Mouse (Mus musculus) R1 (cell line): ENCODE measurements around the gene Tpmt.

Source experiments
- DNase-seq: peaks from one replicate; pipeline ENCODE4 v3.0.0-alpha.2; 2018; ENCODE audit warnings: low read depth, low spot score

The Tpmt gene

DNA sequence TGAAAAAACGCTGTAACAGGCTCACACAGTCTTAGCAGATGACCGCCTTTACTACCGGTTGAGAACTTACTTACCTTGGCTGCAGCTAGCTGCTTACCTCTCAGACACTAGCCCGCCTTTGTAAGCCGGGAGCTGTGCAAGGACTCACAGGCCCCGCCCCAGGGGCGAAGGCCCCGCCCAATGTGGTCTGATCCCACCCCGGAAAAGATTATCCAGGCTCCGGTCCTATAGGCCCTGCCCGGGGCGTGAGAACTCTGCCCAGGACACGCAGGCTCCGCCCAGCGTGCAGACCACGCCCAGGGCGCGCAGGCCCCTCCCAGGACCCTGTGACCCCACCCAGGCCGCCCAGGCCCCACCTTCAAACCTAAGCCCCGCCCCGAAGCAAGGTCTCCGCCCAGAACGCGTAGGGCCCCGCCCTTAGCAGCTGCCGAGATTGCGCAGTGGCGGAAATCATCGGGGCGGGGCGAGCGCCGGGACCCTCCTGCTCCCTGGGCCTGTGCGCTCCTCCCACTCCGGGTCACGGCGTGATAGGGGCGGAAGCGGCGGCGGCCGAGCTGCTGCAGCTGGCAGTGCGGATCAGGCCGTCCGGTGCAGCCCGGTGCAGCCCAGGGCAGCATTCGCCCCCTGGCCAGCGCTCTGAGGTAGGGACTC lies 1.4 kb downstream of the Tpmt start, which contains the start of gene Kdm1b:
Gene Kdm1b (plus strand): TSS at position 470 of the 651 bp plus-strand sequence.
- DNase-seq = peak; percentile 98

DNA sequence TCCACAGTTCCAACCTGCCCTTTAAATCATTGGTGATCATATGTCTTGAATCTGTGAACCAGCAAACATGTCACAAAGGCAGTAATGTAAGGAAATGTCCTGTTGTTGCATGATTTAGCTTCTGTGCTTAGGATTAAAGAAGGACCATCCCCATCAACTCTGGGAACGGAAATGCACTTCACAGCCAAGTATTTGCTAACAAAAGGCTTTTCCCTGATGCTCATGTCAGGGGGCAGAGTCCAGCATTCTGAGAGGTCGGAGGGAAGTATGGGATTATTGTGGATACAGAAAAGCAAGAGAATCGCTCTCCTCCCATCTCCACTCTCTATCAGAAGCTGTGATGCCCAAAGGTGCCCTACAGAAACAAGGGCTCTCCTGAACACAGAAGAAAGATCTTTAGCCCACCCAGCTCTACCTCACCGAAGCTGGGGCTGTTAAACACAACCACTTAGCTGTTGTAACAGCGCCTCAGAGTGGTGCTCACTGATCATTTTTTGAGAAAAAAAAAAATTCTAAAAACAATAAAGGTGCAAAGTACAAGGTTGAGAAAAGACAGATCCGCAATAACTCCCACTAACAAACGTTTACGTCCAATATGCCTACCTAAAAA lies 2.4 kb downstream of the Tpmt start:
- no peak for DNase-seq

DNA sequence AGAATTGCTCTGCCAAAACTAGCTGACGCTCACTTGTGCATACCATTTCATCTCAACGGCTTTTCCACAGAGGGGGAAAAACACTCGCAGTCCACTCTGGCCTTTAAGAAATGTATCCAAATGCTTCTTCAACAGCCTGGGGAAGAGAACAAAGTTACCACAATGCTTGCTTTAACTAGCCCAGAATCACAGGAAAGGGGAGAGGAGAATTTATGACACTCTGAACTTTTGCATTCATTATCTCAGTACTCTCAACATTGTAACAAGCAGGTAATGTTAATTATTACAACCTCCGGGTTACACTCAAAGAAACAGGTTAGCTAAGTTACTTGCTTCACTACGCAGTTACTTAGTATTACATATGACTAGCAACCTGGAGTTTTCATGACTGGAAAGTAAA lies 4.5 kb downstream of the Tpmt start:
- no peak for DNase-seq

DNA sequence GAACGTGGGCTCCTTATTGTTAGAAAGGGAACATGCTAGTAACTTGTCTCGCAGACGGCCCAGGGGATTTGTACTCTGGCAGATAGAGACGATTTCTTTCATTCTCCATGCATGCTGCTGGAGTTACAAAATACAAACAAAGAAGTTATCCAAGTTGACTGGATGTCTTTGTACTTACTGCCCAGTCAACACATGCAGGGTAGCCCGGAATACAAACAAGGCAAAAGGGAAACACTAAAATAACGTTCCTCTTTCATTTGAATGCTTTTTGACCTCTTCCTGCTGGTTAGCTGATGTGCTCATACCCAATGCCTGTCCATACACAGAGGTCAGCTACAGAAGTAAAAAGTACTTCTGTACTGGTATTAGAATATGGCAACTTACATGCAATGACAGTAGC lies 6.6 kb downstream of the Tpmt start:
- DNase-seq = no peak

DNA sequence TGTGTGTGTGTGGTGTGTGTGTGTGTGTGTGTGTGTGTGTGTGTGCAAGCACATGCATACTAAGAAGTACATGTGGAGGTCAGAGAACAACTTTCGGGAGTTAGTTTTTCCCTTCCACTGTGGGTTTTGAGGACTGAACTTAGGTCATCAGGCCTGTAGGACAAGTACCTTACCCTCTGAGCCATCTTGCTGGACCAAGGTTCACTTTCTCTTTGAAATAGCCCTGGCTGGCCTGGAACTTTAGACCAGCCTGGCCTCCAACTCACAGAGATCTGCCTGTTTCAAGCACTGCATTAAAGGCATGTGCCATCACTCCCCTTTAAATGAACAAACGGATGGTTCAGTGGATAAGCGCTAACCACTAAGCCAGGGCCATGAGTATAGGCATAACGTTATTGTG lies 10.9 kb downstream of the Tpmt start:
- DNase-seq = no peak

DNA sequence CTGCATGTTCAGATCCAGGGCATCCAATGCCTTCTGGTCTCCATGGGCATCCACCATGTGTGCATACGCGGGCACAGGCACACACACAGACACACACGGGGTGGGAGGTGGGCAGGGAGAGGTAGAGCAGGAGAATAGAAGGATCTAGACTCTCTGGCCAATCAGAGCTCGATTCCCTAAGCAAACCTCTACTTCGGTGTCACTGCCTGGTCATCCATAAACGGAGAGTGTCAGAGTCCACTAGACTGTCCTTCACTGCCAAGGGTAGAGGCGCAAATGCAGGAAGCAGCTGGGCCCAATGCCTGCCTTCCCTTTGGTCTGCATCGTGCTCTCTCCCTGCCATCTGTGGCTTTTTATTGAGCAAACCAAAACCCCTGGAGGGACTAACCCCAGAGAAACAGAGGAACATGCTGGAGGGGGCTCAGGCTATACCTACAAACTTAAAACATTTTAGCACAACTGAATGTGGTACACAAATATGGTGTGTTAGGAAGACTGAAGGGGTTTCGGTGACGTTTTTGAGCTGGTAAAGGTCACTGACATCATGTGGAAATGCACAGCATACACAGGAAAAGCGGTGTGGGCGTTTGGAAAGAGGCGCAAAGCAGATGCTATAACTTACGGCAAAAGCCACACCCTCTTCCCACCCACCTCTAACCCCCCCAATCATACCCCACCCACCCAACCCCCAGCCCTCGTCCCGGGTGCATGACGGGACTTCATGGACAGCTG lies 14.0 kb downstream of the Tpmt start:
- no peak for DNase-seq

DNA sequence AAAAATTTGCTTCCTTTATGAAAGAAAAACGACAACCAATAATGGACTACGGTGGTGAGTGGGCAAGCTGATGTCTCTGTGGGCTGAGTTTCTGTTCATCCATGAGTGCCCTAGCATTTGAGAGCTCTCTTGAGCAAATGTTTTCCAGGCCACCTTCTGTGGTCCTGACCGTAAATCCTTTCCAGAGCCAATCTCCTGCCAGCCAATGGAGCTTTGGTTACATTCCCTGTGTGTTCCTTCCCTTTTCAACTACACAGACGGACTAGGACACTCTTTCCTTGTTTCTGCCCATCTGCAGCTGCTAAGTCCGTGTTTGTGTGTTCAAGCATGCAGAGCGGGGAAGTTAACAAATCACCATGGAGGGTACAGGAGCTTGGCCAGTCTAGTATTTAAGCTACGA lies 23.7 kb downstream of the Tpmt start:
- DNase-seq = no peak

DNA sequence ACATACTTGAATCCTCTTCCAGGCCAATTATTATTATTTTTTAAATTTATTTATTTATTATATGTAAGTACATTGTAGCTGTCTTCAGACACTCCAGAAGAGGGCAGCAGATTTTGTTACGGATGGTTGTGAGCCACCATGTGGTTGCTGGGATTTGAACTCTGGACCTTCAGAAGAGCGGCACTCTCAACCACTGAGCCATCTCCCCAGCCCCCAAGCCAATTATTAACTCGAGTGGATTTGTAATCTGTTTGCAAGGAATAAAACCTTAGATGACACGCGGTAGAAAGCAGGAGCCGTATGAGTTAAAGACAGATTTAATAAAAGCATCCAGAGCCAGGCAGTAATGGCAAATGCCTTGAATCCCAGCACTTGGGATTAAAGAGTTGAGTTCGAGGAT lies 24.8 kb downstream of the Tpmt start:
- no peak for DNase-seq

DNA sequence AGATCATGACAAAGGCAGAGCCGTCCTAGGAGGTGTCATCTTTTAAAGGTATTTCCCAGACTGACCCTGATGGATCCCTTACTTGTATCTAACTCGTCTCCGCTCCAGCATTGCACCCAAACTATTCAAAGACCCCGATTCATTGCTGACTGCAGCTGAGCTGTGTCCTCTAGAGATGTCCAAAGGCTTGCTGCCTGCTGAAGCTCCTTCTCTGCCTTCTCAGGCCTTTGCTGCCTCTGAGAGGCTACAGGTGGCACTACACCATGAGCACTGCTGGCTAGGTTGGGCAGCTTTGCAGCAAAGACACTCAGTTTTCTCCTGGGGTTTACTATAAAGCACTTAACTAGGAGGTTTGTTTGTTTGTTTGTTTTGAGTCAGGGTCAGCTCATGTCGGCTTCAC lies 27.3 kb downstream of the Tpmt start:
- DNase-seq = peak; percentile 57

DNA sequence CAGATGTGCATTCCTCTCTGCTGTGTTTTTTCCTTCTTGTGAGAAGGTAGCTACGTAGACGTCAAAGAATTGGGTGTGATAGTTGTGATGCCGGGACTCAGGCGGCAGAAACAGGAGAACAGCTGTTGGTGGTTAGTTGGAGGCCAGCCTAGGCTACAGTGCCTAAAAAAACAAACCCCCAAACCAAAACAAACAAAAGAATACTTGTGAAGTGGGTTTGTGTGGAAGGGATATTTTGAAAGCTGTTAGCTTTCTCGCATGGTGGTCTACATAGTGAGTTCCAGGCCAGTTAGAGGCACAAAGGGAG lies 29.4 kb downstream of the Tpmt start:
- DNase-seq = no peak

DNA sequence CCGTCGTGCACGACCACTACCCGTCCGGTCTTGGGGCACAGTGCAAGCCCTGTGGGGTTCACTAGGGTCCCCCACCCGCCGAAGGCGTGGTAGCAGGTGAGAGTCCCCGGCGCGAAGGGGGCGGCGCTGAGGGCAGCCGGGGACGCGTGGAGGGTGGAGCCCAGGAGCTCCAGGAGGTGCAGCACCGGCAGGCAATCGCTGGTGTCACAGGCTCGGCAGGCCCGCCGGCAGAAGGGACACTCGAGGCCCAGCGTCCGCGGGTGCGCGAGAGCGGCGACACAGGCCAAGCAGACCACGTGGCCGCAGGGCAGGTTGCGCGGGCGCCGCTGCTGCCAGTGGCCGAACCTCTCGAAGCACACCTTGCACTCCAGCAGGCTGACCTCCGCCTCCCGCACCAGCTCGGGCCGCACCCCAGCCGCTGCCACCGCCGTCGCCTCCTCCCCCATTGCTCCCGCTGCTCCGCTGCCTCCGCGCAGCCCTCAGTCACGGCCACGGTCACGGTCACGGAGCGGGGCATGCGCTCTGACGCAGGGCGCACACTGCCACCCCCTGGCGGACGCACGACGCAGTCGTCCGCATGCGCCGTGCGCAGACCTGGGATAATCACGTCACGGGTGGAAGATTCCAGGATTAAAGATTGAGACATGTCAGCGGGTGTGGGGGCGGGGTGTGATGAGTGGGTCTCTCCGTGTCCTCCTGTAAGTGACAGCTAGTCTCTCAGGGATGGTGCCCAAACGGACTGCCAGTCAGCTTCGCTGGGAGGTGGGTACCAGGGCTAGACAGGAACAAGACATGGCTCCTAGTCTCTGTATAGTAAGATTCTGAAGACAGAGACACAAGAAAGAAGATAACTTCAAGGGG lies 30.0 kb downstream of the Tpmt start, which contains the start of gene Nhlrc1:
Gene Nhlrc1 (minus strand): TSS at position 517 of the 861 bp plus-strand sequence.
- DNase-seq = peak; percentile 73

DNA sequence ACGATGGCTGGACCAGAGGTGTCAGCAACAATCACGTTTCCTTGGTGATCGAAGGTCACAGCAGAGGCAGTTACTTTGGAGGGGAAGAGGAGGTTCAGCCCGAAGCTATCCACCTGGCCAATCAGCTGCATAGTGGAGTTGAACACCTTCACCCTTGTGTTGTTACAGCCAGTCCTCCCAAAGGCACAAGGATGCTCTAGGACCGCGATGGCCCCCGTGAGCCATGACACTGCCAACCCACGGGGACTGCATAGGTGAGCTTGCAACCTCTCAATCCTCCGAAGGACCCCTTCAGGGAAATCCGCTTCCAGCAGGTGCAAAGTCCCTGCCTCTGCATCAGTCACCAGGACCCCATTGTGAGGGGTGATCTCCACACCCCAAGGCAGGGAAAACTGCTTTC lies 30.8 kb downstream of the Tpmt start:
- DNase-seq = peak; percentile 30

DNA sequence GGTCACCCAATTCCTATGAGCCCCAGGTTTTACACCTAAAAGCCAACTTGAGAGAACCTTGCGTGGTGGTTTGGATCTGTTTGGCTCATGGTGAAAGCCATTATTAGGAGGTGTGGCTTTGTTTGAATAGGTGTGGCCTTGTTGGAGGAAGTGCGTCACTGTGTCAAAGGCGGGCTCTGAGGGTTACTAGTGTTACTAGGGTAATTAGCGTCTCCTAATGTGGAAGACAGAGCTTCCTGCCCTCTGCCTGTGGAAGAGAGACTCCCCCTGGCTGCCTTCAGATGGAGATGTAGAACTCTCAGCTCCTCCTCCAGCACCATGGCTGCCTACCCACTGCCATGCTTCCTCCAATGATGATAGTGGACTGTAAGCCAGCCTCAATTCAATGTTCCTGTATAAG lies 42.9 kb downstream of the Tpmt start:
- peak; percentile 91 for DNase-seq

DNA sequence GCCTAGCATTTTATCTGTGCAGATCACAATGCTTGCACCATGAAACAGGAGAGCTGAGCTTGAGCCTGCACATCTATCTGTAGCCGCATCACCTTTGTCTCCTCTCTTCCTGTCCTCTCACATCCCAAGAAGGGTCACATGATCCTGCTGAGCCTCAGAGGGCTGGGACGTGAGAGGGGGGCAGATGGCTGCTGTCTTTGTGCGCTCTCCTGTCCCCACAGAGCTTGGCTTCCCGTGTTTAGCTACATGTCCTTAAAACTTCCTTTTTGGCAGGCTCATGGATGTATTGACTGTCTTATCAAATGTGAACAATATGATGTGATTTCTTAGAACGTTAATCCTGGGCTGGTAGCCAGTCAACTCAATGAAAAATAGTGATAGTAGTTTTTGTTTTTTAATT lies 45.0 kb downstream of the Tpmt start:
- no peak for DNase-seq

DNA sequence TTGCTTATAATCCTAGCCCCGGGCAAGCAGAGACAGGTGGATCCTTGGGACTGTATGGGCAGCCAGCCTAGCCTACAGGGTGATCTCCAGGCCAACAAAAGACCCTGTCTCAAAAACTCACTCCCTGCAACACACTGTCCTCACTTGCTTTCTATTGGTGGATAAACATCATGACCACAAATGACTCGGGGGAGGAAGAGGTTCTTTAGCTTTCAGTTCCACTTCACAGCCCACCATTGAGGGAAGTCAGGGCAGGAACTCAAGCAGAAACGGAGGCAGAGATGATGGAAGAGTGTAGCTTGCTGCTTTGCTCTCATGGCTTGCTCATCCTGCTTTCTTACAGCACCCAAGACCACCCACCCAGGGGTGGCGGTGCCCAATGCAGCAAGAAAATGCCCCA lies 47.2 kb downstream of the Tpmt start:
- DNase-seq = no peak

DNA sequence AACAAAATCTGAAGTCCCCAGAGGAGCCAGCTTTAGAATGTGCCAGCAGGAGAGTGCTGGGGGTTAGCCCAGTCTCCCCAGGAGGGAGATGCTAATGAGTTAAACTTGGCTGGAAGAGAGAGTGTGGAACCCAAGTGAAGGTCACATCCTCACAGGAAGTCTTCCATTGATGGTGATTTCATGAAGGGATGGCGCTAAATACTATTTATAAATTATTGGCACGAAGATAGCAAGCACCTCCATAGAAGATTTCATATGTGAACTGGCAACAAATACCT lies 51.3 kb downstream of the Tpmt start:
- DNase-seq = no peak

DNA sequence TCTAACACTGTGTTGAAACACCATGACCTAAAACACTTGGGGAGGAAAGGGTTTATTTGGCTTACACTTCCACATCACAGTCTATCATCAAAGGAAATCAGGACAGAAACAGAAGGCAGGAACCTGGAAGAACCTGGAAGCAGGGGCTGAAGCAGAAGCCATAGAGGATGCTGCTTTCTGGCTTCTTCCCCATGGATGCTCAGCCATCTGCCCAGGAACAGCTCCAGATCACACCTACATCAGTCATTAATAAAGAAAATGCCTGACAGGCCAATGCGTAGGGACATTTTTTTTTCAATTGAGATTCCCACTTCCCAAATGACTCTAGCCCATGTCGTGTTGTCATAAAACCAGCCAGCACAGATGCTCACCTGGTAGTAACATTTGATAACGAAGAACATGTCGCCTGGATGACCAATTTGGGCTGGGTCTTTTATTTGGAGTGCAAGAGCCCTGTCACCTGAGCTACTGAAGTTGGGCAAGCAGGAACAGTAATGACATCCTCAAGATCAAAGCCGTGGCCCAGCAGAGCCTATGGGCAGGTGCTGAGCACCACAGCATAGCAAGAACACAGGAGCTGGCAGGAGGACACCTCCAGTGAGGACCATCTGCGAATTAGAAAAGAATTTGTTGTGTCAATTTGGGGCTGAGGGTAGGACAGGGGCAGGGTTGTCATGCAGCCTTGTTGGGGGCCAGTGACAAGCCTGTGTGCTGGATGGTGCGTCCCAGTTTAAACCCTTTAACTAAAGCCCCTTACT lies 51.8 kb downstream of the Tpmt start:
- DNase-seq = no peak

DNA sequence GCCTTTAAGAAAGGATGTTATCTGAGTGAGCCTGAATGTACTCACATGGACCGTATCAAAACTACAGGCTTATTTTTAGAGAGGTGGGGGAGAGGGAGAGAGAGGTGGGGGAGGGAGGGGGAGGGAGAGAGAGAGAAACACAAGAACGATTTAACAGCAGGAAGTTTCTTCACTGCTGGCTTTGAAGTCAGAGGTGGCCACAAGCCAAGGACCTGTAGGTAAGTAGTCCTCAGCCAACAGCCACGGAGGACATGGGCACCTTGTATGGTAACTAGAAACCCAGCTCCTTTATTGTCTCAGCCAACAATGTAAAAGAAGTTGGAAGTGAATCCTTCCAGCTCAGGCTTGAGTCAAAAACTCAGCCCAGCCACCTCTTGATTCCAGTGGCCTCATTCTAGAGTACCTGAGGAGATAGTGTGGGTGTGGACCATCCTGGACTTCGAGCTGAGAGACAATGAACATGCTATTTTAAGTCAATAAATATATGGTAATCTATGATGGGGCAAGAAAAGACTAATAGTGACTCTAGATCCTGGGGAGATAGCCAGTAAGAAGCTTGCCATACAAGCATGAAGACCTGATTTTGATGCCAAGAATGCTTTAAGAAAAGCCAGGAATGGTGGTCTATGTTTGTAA lies 54.0 kb downstream of the Tpmt start:
- DNase-seq = no peak

DNA sequence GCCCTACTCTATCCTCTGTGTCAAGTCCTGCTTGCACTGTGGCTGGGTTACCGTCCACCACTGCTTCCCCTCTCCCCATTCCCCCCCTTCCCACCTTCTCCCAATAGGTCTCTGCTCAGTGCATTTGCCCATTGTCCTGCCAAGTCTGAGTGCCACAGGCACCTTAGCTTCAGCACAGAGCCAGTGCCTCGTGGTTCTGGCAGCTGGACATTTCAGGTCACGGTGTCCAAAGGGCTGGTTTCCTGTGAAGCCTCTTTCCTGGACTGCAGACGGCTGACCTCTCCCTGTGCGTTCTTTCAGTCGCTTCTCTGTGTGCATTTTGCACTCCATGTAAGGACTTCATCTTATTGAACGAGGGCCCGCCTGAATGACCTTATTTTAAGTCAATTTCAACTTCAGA lies 56.6 kb downstream of the Tpmt start:
- no peak for DNase-seq

DNA sequence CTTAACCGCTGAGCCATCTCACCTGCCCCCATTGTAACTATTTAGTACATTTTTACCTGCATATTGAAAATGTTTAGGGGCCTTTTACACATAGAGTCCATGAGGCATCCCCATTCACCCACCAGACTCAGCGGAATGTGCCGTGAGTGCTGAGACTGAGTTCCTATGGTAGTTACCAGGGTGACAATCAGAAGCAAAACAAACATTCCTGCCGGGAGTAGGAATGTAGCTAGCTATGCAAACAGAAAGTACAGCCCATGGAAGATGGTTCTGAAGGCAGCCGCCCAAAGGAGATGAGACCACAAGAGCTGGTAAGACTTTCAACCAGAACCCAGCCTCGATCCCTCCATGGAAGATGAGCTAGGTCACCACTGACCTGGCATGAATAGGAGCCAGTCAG lies 58.3 kb downstream of the Tpmt start:
- DNase-seq = no peak

DNA sequence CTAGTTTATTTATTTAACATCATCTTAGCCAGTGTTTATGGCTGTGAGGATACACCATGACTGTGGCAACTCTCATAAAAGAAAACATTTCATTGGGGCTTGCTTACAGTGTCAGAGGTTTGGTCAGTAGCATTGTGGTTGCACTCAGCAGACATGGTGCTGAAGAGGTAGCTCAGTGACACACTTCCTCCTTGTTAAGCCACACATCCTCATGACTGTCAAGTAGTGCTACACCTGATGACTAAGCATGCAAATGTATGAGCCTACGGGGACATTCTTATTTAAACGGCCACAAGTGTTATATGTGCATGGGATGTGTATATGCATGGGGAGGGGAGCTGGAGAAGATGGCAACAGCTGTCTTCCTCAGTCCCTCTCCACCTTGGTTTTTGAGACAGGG lies 60.7 kb downstream of the Tpmt start:
- DNase-seq = no peak
